Mouse (Mus musculus) ovary, postnatal 10 days (tissue): Measurements from ENCODE around the gene Birc3.

ENCODE experiments used
- DNase-seq: peaks from one replicate; pipeline ENCODE4 v3.0.0; 2022; ENCODE audit warnings: low spot score

The Birc3 gene

DNA sequence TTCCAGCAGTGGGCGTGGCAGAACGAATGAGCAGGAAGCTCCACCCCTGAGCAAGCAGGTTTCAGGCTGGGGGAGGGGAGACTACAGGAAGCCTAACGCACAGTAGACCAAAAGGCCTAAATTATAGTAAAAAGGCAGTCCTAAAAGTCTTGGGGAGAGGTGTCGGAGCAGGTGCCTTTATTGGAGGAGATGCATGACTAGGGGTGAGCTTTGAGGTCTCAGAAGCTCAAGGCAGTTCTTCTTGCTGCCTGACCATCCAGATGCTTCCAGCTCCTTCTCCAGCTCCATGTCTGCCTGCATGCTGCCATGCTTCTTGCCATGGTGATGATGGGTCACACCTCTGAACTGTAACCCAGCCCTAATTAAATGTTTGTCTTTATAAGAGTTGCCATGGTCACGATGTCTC is 67.9 kb downstream of the Birc3 start:
- DNase-seq: no peak
